Mouse (Mus musculus) left cerebral cortex, adult 9 months (tissue): ENCODE results near the gene Sema3d.

ENCODE experiments used
- DNase-seq, 2 experiments: peaks; one replicate each; pipeline ENCODE4 v3.0.0; 2022; ENCODE audit warnings: low spot score in 2 of 2

Gene Sema3d

DNA sequence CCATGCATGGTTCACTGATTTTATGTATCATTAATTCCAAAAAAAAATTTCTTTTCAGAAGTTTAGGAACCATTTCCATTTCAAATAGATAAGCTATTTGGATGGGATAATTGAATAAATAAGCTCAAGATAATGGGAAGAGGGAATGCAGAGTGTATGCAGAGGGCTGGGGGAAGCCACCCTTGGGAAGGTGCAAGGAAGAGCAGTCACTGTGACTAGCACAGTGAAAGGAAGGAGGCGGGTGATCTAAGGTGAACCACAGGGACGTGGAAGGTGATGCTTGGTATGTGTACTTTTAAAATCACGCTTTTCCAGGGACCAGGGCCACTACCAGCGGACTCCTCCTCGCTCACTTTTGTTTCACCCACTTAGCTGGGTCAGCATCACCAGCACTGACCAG lies 115.9 kb downstream of the Sema3d start:
- no peak for DNase-seq

DNA sequence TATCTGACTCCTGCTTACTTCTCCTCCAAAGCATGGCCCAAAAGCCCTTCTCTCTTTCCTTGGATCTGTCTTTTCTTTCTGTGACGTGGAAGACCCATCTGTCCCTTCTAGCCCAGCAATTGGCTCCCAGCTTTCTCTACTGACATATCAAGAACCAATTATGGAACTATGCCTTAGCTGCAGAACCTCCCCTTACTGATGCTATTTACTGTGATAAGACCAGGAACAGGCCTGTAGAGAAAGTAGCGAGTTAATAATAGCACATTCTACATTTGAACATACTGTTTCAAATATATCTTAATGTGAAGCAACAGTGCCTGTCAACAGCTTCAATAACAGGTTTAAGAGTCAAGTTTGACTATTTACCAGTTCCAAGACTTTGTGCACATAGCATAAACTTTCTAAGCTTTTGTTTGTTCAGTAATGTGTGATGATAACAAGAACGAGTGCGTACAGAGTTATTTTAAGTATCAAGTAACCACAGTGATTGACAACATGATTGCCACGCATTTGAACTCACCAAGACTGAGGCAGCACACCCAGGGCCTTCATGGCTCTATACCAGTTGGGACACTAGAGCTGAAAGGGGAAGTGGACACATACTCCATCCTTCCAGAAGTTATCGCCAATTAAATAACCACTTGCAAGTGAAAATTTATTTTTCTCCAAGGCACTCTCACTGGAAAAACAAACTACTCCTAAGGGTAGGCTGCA lies 116.8 kb downstream of the Sema3d start:
- no peak for DNase-seq

- no peak for DNase-seq
These were observed 129.3 kb downstream of the Sema3d start for GRCm38 (mm10) chr5:12512471-12512870.

- DNase-seq, result no peak
These were observed 132.1 kb downstream of the Sema3d start for GRCm38 (mm10) chr5:12515283-12515682.

GRCm38 (mm10) chr5:12525235-12525767 lies 142.1 kb downstream of the Sema3d start:
- DNase-seq, result no peak

DNA sequence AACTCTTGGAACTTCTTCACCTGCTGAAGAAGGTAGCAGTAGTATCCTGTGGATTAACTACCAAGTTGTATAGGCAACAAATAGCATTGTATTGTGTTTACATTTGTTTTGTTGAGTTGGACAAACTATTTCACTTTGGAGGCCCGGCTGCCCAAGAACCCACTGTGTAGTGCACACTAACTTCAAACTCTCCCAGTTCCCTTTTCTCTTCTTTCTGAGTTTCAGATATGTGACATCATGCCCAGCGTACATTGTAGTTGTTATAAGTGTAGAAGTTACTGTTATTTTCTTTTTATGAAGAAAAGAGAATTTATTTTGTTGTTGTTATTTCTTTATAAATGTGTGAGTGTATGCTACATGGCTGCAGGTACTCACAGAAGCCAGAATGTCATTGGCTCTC lies 145.4 kb downstream of the Sema3d start:
- no peak for DNase-seq

DNA sequence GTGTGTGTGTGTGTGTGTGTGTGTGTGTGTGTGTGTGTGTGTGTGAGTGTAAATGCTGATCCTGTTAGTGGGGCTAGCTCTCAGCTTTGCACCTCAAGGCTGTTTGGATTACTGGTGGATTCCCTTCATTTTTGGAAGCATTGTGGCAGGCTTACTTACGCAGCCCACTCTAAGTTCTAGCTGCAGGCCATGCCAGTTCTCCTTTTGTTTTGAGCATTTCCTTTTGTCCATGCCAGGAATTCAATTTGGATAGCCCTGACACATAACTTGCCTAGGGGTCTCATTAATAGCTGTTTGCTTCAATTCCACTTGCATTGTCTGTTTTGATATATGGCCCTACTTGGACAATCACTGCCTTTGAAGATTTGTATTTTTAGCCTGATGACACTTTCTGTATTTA lies 146.6 kb downstream of the Sema3d start:
- no peak for DNase-seq

- peak in 1 of 2 experiments; percentile 19 for DNase-seq
These were observed 158.1 kb downstream of the Sema3d start for GRCm38 (mm10) chr5:12541268-12541667.

GRCm38 (mm10) chr5:12549046-12549669 lies 166.0 kb downstream of the Sema3d start:
- DNase-seq, result no peak

DNA sequence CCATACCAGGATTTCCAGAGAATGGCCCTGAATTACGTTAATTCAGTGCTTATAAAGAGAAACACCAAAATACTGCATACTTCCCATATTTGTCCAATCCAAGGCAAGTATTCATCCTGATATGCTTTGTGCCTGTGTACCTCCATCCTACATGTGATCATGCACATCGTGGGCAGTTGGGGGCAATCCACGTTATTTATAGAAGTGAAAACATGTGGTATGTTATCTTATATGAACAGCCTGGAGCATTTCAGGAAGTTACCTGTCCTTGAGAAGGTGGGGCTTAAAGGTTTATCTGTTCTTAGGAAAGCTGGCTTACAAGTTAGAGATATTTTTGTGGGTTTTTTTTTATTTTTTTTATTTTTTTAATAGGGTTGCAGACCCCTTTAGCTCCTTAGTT lies 172.2 kb downstream of the Sema3d start:
- DNase-seq, result no peak

GRCm38 (mm10) chr5:12557889-12558288 lies 174.7 kb downstream of the Sema3d start:
- peak in 1 of 2 experiments; percentile 15 for DNase-seq

DNA sequence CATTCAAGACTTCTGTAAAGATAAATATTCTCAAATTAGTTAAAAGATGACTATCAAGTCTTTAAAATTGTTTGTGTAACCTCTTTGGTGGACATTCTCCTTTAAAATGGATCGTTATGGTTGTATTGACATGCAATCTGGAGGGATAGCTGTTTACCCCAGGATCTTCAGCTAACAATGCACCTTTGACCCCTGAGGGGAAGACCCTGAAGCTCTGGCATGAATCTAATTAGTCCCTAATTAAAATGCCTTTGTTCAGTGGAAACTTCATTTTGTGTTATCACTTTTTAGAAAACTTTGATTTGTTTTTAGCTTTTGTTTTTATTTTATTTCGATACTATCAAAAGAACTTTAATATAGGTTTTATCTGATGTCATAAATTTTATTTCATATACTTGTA lies 178.6 kb downstream of the Sema3d start:
- DNase-seq, result no peak

- peak in 1 of 2 experiments; percentile 65 for DNase-seq
These were observed 179.0 kb downstream of the Sema3d start for GRCm38 (mm10) chr5:12562204-12562603.

DNA sequence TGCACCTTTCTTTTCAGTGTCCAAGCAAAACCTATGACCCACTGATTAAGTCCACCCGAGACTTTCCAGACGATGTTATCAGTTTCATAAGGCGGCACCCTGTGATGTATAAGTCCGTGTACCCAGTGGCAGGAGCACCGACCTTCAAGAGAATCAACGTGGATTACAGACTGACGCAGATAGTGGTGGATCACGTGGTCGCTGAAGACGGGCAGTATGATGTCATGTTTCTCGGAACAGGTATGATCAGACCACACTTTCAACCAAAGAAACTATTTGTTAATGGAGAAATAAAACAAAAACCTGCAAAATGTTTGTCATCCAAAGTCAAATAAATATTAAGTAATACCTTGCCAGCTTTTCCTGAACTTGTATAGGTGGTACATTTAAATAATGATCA lies 179.9 kb downstream of the Sema3d start:
- DNase-seq, result no peak

DNA sequence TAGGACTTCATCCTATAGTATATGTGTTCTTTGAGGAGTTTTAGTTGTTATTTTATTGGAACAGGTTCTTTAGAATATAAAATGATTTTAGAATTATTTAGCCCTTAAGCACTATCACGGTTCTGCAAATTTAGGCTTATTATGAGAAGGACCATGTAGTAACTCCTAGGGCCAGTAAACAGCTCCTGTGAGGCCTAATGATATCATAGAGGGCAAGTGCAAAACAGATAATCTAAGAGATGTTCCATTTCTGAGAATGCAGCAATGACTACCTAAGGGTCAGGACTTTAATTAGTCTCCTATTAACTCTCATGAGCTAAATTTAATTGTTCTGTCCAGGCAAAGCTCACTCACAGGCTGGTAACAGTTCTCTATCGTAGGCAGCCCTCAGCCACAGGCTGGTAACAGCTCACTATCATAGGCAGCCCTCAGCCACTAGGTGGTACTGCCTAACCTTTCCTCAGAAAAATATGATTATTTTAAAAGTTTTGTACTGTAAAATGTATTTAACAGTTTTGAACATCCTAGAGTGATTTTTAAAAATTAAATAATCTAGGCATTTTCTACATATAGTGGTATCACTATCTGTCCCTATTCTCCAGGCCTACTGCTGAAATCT lies 181.5 kb downstream of the Sema3d start:
- DNase-seq, result peak in 1 of 2 experiments; percentile 20

DNA sequence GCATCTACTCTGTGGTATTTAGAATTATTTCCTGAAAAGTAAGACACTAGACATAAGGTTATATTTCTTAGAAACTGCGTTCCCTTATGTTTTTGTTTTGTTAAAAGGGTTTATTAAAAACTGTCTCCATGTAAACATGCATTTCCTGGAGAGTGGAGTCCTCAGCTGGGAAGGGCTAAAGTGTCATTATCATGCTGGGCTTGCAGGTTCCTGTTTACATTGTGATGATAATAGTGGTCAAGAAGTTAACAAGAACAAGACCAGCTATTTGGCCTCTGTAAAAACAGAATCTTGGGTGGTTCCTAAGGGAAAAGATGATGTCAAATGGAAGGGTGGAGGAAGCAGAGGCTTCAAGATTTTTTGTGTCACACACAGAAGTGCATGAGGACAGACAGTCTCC lies 183.4 kb downstream of the Sema3d start:
- no peak for DNase-seq

- DNase-seq, result no peak
These were observed 191.4 kb downstream of the Sema3d start for GRCm38 (mm10) chr5:12574551-12574950.

- DNase-seq, result no peak
These were observed 192.1 kb downstream of the Sema3d start for GRCm38 (mm10) chr5:12575262-12575661.

GRCm38 (mm10) chr5:12579752-12580151 lies 196.6 kb downstream of the Sema3d start:
- DNase-seq, result no peak

DNA sequence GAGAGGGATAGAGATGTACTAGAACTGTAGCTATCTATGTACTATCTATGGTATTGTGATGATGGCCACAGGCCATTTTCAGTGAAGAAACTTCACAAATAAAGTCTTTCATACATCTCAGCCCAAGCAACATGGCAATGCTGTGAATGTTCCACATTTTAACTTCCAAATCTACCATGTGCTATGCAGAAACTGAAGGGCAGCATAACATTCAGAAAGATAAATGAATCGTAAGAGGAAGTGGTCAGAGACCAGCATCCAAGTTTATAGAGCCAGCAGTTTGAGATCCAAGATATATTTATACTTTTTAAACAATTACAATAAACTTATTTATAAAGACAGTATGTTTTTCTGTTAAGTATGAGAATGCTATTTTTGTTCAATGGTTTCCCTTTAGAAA lies 199.4 kb downstream of the Sema3d start:
- no peak for DNase-seq

DNA sequence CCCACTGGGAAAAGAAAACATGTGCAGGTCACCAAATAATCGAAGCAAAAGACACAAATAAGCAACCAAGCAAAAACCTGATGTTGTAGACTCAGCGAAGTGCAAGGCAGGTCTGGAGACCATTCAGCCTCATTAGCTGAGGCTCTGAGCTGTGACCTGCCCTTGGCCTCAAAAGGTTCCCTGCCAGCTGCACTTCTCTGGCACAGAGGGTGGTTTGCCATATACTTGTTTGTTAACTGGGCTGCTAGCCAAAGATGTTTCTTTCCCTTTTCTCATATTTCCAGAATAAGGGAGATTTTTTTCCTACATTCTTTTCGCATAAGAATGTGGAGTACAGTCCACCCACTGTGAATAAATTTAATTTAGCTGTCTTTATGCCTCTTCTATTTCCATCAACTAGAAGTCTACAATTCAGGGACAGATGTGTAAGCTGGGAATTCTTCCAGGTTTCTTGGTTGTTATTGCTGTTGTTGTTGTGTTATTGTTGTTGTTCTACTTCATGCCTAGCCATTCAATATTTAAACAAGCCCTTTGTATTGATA lies 200.2 kb downstream of the Sema3d start:
- no peak for DNase-seq

- no peak for DNase-seq
These were observed 201.7 kb downstream of the Sema3d start for GRCm38 (mm10) chr5:12584886-12585285.
